Mouse (Mus musculus): ENCODE measurements around the gene Olfr1442.

GRCm38 (mm10) chr19:12684638-12685037 lies 14.4 kb downstream of the Olfr1442 start:
- TF ChIP-seq CTCF (IDR thresholded peaks at IDR 0.05; ENCODE audit: low read depth, low read length), result no peak
- no peak for TF ChIP-seq GATA1 (IDR thresholded peaks at IDR 0.05; ENCODE audit: borderline replicate concordance, low read length)
- no peak for TF ChIP-seq TAL1 (conservative IDR thresholded peaks at IDR 0.05; ENCODE audit: low read depth, low read length)
- no peak for TF ChIP-seq GATA2 (IDR thresholded peaks at IDR 0.05; ENCODE audit: borderline replicate concordance, low read depth, low read length)
- TF ChIP-seq POLR2AphosphoS5 (IDR thresholded peaks at IDR 0.05; ENCODE audit: insufficient replicate concordance, low read depth, low read length), result no peak

All from G1E (cell line).